Mouse (Mus musculus) cerebellum, adult (tissue): ENCODE measurements around the gene Crygn.

ENCODE experiments used
- ATAC-seq: cut with Nextera tagmentation; 2 replicates; pipeline ENCODE4 v1.9.2; 2017; ENCODE audit warnings: mild to moderate bottlenecking, moderate library complexity, mixed read lengths; ENCODE audit not compliant: insufficient number of reproducible peaks, low FRiP score, low TSS enrichment

Crygn gene

DNA sequence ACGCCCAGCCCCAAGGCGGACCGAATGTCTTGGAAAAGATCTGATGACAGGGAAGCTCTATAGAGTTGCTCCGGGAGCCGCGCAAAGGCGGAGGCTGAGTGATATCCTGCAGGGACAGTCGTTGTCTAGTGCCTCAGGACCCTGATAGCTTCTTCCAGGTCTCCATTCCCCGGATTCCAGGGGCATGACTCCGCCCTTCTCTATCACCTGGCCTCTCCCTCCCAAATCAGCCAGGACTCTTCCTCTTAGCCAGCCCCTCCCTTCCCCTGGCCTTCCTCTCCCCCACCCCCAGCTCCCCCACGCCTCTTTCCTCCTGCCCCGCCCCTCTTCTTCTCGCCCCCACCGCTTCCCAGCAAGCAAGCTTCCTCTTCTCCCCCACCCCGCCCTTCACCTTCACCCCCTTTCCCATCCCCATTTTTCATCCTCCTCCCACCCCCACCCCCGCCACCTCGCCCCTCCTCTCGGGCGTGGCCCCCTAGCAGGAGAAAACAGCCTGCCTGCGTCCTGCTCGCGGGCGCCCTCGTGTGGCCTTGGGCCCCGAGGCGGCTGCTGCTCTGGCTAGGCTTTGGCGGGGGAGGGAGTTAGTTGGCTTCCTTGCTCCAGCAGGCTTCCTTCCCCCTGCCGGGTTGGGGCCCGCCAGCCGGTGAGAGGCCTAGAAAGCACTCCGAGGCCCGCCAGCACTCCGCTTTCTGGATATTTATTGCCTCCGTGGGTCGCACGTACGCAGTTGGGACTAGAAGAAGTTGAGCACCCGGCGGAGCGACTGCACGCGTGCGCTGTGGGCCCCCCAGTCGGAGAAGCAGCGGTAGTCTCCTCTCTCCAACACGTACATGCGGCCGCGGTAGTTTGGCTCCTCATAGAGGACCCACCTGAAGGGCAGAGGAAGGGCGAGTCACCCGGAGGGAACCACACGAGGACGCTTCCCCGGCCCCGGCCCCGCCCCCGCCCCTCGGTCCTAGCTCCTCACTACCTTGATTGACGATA is 7.2 kb downstream of the Crygn start:
- ATAC-seq, result peak; percentile 87

DNA sequence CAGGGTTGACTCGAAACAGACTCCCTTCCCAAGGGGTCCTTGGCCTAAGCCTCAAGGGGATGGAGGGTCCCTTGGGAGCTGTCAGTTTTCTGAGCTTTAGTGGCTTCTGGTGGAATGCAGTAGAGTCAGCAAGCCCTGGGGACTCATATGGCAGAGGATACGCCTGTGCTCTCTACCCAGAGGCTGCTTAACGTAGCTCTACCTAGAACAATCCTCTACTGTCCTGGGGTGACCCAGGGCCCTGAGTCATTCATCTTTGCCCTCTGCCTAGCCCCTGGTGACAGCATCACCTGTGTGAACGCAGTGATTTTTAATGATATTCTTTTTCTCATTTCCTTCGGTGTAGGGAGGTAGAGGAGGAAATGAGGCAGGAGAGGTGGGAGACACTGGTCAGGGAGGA is 8.1 kb downstream of the Crygn start:
- no peak for ATAC-seq

DNA sequence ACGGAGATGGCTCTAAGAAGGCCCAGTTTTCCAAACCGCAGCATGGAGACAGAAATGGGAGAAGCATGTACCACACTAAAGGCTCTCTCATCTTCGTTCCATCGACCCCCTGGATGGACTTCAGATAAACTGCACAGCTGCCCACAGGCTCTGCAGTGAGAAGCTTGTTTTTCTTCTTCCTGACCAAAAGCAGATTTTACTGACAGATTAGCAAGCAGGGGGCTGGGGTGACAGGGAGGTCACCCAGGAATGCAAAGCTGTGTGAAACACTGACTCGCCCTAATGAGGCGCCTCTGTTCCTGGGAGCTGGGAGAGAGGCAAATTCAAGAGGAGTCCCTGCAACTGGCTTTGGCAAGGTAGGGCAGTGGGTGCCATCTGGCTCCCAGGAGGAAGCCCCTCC is 10.3 kb downstream of the Crygn start:
- no peak for ATAC-seq

DNA sequence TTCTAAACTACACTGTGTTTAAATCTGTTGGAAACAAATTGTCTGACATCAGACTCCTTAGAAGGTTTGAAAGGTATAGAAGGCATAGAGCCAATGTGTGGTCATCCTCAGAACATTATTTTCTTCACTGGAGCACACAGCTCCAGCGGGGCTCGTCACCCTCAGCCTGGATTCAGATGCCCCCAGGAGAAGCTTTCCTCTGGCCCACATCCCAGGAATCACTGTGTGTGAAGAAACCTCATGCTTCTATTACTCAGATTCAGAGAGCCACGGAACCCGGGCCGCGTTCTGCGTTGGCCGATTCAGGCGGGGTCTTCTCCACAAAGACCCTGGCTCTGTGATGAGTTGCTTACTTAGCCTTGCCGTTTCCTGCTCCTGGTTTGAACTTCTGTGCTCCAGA is 13.9 kb downstream of the Crygn start:
- ATAC-seq, result no peak

DNA sequence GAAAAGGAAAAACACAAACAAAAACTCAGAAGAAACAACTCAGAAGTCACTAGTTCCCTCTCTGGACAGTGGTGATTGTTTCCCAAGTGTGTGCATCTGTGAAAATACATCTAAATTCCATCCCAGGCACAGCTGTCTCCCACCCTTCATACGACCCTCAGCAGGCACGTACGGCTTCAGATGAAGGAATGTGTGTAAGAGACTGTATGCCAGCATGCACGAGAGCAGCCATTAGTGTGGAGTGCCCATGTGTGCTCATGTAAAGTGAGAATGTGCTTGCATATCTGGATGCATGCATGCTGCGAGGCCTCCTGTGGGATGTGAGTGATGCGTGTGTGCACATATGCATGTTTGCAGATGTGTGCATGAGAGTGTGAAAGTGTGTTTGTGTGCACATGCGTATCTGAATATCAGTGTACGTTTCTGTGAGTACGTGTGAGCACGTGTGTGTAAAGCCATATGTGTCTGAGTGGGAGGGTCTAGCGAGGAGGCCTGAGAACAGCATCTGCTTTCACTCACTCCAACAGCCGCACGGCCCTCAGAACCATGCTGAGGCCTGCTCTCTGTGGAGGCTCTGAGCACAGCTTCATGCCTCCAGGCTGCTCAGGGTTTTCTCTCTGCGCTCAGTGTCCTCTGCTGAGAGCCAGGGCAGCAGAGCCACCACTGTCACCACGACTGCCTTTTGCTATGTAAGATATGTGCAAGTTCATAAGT is 16.5 kb downstream of the Crygn start:
- ATAC-seq, result no peak

DNA sequence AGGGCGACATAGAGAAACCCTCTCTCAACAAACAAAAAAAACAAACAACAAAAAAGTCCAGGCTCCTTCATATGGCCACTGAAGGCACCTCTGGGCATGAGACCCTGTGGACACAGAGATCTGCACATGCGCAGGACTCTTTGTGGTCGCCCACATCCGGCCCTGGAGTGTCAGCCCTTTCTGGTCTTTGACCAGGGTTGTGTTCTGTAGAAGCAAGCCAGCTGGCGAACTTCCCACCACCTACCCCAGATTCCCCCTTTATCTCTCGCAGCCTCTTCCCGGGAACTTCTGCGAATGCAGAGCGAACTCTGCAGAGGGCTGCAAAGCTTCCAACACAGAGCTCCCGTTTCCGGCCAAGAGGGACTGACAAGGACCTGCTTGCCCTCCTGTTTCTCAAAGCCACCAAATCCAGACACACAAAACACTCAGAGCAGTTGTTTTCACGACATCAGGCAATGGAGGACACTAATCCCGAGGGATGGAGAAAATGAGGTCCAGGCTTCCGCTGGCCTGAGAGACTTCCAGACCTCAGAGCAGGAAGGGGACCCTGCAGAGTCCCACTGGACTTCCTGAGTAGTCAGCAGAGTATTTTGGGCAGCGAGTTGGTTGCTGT is 18.6 kb downstream of the Crygn start:
- ATAC-seq, result no peak

DNA sequence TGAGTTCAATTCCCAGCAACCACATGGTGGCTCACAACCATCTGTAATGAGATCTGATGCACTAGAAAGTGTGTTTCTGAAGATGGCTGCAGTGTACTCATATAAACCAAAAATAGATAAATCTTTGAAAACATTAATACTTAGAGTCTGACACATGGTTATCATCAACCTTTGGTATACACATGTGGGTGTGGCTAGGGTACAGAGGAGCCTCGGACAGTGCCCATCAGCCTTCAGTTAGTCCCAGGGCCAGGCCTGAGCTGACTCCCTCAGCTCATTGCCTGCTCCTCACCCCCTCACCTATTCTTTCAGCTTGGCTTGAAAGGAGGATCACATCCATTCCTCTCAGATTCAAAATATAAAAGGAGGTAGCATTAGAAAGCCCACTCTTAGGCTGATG is 19.3 kb downstream of the Crygn start:
- no peak for ATAC-seq

DNA sequence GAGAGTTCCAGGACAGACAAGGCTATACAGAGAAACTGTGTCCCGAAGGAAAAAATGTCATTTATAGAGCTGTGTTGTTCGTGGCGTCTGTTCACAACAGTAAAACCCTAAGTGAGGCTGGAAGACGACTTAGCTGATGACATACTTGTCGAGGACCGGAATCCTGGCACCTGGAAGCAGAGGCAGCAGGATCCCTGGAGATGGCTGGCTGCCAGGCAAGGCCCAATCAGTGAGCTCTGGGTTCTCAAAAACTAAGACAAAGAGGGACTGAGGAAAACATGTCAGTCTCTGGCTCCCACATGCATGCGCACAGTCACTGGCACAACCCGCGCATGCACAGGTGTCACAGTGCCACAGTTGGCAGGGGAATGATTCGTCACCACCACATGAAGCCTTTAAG is 20.2 kb downstream of the Crygn start:
- no peak for ATAC-seq

DNA sequence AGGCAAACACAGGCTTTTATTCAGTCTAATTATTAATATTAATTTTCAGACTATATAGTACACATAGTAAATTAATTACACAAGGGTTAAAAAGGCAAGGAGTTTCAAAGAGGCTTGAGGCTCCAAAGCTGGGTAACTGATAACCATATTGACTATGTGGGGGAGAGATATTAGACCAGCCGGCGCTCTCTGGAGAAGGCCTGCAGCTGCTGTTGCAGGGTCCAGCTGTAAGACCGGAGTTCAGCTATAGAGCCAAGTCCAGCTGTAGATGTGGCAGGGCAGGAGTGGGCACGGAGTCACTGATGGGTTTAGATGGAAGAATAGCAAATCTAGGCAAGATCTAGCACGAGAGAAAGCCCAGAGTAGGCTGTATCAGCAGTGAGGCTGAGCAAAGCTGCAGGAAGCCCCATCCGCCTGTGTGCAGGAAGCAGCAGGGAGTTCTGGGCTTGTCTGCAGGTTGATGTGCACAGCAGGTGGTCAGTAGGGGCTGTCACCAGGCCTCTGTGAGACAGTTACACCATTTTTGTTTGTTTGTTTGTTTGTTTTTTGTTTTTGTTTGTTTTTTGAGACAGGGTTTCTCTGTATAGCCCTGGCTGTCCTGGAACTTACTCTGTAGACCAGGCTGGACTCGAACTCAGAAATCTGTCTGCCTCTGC is 23.9 kb downstream of the Crygn start:
- no peak for ATAC-seq

DNA sequence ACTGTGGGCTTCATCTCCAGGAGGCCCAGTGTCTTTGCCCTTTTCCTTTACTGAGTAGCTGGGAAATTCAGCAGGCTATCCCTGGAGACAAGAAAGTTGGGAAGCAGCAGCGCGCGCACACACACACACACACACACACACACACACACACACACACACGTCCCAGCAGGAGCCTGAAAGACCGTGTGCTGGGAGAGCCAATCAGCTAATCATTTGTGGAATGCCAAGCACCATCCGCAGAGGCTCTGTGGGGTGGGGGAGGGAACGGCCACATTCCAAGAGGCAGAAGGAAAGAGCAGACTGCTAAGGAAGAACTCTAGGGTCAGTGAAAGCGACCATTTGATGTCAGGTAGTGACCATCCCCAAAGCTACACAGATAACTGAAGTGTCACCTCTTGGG is 24.7 kb downstream of the Crygn start:
- no peak for ATAC-seq

DNA sequence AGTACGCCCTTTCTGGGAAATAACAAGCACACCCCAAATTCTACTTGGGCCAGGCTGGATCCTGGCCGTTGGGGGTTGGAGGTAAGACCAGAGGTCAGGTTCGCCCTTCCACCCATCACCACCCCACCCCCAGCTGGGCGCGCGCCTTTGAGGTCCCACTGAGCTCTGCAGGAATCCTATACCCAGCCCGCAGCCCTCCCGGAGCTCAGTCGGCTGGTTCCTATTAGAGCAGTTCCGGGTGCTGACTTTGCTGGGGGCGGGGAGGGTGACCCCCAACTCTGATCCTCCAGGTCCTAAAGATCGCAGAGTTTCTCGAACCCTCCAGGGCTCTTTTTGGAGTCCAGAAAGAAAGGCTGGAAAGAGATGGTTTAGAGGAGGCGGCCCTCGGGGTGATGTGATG is 26.8 kb downstream of the Crygn start:
- ATAC-seq, result no peak

DNA sequence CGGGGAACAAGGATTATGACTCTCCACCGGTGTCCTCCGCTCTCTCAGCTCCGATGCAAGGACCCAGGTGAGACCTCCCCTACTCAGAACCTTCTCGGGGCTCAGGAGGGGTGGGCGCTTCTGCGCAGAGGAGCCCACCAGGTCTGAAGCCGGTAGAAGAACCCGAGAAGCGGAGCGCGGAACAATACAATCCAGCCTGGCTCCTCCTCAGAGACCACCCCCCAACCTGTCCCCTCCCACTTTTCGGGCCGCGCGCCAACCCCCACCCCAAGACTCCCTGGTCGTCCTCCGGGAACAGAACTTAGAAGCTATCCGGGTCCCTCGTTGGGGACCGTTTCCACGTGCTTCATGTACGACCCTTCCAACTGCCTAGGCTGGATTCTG is 27.3 kb downstream of the Crygn start, which contains the start of gene Wdr86:
TSS of gene Wdr86 (minus strand) at position 240 of the 384 bp plus-strand sequence.
- ATAC-seq, result no peak

DNA sequence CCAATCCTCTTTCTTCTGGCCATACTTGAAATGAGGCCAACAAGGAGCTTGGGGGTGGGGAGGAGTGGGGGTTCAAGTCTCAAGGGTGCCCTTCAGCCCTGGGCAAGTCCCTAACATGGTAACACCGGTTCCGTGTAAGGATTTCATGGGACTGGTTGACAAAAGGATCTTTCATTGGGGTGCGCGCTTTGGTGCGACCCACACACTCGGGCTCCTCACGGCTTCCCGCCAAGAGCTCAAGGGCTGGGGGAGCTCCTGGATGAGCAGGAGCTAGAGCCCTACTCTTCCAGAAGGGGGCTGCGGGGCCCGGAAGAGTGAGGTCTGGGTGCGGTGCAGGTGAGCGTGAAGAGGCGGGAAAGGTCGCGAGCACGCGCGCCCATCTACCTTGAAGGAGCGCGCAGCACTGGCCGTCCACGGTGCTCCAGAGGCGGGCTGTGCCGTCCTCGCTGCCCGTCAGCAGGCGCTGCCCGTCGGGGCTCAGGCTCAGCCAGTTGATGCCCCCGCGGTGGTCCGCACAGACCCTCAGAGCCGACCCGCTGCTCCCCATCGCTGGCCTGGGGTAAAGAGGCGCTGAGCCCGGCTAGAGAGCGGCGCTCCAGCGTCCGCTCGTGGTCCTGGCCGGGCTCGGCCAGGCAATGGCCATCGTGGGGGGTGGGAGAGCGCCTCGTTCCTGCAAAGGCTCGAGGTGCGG is 27.9 kb downstream of the Crygn start:
- ATAC-seq, result no peak

DNA sequence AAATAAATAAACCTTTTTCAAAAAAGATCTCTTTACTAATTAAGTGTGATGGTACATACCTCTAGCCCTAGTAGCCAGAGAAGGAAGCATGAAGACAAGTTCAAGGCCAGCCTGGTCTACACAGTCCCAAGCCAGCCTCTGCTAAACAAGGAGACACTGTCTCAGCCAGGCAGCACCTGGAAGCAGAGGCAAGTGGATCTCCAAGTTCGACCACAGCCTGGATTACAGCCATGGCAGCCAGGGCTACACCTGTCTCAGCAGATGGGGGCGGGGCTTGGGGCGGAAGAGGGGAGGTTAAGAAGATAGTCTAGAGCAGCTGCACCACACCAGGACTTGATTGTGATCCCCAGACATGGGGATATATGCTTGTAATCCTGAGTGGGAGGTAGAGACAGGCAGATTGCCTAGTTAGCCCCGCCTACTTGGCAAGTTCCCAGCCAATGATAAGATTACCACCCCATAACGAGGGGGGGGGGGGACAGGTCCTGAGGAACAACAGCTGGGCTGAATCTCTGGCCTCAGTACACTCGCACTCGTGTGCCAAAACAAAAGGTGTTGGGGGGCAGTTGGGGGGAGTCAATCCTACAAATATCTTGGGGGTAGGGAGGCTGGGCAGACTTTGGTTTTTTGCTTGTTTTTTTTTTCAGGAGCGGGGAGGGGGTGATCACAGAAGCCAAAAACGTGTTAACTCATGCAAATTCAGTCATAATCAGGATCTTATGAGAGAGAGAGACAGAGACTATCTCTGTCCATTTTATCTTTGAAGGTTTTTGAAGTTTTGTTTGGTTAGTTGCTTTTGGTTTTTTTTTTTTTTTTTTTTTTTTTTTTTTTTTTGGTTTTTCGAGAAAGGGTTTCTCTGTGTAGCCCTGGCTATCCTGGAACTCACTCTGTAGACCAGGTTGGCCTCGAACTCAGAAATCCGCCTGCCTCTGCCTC is 30.6 kb downstream of the Crygn start:
- no peak for ATAC-seq

DNA sequence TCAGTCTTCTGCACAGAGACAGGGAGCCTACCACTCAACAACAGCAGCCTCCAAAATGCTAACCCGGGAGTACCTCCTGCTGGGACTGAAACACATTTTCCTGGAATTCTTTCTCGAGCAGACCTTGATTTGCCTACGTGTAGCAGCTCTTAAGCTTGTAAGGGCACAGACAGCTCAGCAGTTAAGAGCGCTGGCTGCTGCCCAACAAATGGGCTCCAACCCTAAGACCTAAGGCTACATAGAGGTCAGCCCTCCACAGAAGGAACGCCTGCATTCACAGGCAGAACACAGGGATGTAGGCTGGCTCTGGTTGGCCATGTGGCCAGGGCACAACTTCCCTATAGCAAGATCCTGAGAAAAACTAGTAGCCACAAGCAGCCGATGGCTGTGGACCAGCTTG is 31.9 kb downstream of the Crygn start:
- ATAC-seq, result no peak

DNA sequence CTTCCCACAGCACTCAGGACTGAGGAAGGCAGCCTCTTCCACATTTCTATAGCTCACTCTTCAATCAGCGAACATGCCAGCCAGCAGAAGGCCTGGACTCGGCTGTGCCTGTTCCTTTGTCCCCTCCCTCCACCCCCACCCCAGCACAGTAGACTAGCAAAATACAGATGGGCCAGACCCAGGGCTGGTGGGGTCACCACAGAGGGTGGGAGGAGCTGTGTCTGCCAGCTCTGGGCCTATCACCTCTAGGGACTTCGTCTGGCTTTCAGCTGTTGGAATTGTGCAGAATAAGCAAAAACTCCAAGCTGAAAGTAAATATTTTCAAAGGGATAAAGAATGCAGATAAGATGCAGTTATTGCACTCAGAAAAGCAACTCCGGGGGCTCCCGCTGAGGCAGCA is 33.0 kb downstream of the Crygn start:
- ATAC-seq, result no peak

DNA sequence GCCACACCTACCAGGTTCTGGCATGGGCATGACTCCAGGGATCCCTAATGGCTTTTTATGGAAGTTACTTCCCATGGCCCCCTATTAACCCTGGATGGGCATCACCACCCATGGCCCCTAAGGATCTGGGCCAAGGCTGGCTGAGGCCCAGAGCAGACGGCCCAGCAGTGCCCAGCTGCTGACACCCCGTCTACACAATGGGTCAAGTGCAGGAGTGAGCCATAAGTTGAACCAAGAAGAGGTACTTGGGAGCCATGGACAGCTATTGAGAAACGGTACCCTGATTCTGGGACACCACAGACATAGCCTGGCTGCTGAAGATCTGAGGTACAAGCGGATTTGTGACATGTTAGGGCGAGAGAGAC is 33.6 kb downstream of the Crygn start:
- no peak for ATAC-seq

DNA sequence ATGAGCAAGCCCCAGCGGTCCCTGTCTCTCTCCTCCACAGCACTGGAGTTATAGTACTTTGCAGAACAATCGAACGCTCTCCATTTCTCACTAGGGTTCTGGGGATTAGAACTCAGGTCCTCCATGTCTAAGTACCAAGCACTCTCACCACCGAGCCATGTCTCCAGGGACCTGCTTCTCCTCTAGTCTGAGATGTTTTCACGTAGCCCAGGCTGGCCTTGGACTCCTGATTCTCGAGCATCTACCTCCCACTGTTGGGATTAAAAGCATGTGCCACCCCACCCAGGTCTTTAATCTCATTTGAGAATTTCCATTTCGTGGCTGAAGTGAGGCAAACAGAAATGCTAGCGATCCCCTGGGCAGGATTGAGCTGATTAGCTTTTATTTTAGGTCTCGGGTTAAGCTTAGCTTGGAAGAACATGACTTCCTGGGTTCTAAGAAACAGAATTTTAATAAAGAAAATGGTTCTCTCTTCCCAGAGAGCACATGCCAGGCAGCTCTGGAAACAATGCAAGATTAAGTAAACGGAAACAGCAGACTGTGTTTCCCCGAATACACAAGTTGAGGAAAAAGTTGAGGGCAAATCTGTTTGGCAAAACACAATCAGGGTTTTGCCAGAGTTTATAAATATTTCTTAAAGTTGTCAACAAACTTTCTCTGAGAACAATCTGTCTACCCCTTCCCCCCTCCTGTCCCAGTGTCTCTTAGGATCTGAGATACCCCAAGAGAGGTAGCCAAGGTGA is 34.1 kb downstream of the Crygn start:
- no peak for ATAC-seq
